Mouse (Mus musculus): Measurements from ENCODE around the gene Olfr516.

Gene Olfr516

GRCm38 (mm10) chr7:108850429-108850828 is at the start of gene Olfr516:
Olfr516 (minus strand) TSS chr7:108850529.
- no peak for DNase-seq (ENCODE audit: low read depth, low spot score)

- DNase-seq (ENCODE audit: low read depth, low spot score), result no peak
These were observed 44.0 kb upstream of the Olfr516 start, which contains the start of gene Olfr519 for GRCm38 (mm10) chr7:108894320-108894719. Olfr519 (minus strand) TSS chr7:108894420.

DNA sequence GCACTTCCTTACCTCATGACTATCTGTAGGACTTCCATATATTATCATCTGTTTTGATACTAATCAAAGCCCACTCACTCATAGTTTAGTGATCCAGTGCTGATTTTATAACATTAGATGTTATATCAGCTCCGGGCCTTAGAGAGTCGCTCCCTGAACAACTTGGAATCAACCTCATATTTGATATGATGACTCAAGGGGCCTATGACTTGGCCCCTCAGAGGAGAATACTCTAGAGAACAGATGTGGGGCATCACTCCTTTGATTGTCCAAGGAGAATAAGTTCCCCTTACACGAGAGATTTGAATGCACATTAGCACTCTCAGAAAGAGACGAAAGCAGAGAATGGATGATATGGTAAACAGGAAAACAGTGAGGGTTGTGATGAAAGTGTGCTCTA is 34.6 kb upstream of the Olfr516 start, which contains the start of gene Olfr518:
Olfr518 (minus strand) TSS at position 101 of the 400 bp plus-strand sequence.
- DNase-seq (ENCODE audit: low read depth, low spot score), result no peak

GRCm38 (mm10) chr7:108872279-108872678 is 21.9 kb upstream of the Olfr516 start, which contains the start of gene Olfr517:
Olfr517 (minus strand) TSS chr7:108872379.
- DNase-seq (ENCODE audit: low read depth, low spot score), result no peak

- DNase-seq (ENCODE audit: low read depth, low spot score), result no peak
These were observed 24.4 kb downstream of the Olfr516 start, which contains the start of gene Olfr514 for GRCm38 (mm10) chr7:108825897-108826296. Olfr514 (minus strand) TSS chr7:108825997.

- DNase-seq (ENCODE audit: low read depth, low spot score), result peak; percentile 1
These were observed 35.6 kb downstream of the Olfr516 start for GRCm38 (mm10) chr7:108814593-108815215.

DNA sequence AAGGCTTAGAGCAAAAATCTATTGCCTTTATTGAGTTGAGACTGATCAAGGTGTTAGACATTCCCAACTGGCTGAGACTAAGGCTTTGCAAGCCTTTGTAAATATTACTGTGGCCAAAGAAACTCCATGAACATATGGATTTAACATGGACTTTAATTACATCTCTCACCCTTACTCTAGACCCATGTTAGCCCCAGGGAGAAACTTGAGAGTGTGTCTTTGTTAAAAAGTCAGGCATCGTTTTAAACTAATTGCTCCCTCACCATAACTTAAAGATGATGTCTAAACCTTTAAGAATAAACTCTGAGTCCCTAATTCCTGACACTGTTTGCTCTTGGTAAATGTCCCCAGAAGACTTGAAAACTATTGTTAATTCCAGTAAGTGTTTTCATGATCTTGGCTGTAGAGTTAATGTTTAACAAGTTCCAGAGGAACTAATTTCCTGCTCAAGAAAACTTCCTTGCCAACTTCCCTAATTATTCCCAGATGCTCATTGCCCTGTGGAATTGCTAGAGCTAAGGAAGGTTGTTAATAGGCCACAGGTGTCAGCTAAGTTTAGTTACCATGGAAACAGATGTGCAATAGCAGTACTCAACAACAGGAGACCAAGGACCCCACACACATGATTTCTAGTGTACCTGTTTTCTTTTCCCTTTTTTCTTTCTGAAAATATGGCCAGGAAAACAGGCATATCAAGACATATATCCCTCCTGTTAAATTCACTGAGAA is 53.0 kb downstream of the Olfr516 start:
- no peak for DNase-seq (ENCODE audit: low read depth, low spot score)

Measured in telencephalon, adult 2 months (tissue).